Mouse (Mus musculus) T-cell, adult 66 days (primary cell): ENCODE measurements around the gene Agrn. TPM values are rescaled to one million over a fixed set of nuclear protein-coding genes. Genes with fewer than 3 reads are reported as not detected.

ENCODE experiments used
- total RNA-seq, 2 experiments: library from RNA; stranded (reverse); gene quantifications; 3 replicates in 1 of 2; 4 replicates in 1 of 2; pipeline ENCODE4 v1.2.4; 2023

The Agrn gene
- 1 to 10 TPM; 6.5 to 7.6 TPM for total RNA-seq

DNA sequence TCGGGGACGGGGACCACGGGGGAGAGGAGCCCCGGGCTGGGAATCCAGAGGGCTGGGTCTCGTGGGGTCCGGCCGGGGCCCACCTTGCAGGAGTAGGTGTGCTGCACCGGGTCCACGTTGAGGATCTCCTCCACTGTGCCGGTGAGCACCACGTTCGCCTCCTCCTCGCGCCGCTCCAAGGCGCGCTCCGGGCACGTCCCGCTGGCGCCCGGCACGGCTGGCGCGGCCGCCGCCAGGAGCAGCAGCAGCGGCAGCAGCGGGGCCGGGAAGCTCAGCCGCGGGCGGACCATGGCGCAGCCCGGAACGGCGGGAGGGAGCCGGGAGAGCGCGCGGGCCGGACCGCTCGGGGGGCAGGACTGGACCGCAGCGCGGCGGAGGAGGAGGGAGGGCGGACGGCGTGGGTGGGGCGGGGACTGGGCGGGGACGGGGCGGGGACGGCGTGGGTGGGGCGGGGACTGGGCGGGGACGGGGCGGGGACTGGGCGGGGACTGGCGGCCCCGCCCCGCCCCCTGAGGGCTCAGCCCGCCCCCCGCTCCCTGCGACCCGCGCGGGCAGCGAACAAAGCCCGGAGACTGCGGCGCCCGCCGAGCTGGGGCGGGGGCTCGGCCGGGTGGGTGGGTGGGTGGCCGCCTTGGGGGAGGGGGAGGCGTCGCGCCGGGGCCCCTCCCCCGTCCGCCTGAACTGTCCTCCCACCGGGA, at the start of gene Agrn:
Gene Agrn, minus strand, starts transcription at position 358 of the 698 bp plus-strand sequence.

DNA sequence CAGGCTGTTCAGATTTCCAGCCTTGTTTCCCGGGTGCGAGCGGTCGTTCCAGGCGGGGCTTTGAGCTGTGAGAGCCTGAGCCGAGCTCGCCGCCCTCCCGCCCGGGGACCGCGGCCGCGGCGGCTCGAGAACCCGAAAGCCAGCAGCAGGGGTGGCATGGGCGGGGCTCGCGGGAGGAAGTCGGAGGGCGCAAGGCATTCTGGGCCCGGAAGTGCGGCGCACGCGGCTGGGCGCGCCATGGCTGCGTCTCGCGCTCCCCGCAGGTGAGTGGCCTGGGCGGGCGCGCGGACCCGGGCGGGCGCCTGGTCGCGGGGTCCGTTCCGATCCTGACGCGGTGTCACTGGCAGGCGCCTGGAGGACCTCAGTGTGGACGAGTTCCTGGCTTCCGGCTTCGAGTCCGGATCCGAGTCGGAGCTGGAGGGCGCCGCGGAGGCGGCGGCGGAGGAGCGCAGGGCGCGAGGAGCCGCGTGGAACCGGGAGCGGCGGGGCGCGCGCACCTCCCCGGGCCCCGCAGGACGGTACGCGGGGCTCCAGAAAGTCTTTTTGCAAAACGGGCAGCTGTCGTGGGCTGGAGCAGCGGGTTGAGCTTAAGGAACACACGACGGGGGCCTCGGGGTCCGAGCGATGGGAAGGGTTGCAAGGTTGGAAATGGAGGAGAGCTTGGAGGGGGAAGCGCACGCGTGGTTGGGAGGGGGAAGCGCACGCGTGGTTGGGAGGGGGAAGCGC, 38.7 kb upstream of the Agrn start, which contains the start of gene Noc2l:
Gene Noc2l, plus strand, starts transcription at position 203 of the 726 bp plus-strand sequence.

DNA sequence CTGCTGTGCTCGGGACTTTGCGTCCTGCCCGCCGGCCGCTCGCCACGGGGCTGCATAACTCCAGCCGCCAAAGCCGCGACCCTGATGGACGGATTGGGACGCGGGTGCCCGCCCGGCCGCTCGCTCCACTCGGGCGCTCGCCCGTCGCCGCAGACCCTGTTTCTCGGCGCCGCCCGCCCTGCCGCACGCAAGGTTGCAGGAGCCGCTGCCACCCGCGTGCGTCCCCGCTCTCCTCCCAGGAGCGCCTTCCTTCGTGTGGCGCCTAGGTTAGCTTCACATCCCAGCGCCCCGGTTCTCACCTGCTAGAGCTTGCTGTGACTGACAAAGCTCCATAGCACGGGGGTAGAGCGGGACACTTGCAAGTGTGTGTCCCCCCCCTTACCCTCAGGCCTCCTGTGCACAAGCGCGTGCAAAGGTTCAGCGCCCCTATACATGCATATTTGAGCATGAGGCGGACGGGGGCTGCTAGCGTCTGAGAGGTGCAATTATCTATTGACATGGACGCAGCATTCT, 37.5 kb upstream of the Agrn start, which contains the start of gene Plekhn1:
Gene Plekhn1, minus strand, starts transcription at position 157 of the 513 bp plus-strand sequence.

DNA sequence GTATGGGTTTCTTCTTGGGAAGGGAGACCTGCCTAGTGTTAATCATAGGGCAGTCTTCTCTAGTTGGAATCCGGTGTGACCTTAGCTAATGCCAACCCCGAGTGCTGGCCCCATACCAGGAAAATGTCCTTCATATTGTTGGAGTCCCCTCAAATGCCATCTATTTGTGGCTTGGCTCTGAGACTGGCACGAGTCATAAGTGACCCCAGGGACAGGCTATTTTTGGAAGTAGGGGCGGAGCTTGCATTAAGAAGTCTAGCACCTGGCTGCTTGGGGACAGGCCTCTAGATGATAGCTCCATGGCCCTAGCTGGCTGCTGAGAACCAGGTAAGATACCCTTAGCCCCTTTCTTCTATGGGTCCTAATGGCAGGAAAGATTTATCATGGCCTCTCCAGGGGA, 18.4 kb upstream of the Agrn start, which contains the start of gene Perm1:
Gene Perm1, plus strand, starts transcription at position 220 of the 400 bp plus-strand sequence.

DNA sequence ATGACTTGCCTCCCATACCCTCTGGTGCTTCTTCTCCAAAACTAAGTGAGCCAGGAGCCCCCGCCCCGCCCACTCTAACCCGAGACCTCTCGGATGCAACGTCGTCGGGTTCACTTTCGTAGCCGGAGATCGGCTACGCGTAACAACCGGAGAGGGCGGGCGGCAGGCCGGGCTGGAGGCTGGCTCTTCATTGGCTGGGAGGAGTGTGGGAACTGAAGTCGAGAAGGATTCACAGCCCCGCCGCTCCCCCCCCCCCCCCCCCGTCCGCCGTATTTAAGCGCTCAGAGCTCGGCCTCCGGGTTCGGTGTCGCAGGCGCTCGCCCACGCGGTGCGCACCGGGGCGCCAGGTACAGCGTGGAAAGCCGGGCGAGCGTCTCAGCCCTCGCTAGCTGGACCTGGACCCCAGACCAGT, 5.7 kb upstream of the Agrn start, which contains the start of gene AW011738:
Gene AW011738, plus strand, starts transcription at position 304 of the 412 bp plus-strand sequence.

DNA sequence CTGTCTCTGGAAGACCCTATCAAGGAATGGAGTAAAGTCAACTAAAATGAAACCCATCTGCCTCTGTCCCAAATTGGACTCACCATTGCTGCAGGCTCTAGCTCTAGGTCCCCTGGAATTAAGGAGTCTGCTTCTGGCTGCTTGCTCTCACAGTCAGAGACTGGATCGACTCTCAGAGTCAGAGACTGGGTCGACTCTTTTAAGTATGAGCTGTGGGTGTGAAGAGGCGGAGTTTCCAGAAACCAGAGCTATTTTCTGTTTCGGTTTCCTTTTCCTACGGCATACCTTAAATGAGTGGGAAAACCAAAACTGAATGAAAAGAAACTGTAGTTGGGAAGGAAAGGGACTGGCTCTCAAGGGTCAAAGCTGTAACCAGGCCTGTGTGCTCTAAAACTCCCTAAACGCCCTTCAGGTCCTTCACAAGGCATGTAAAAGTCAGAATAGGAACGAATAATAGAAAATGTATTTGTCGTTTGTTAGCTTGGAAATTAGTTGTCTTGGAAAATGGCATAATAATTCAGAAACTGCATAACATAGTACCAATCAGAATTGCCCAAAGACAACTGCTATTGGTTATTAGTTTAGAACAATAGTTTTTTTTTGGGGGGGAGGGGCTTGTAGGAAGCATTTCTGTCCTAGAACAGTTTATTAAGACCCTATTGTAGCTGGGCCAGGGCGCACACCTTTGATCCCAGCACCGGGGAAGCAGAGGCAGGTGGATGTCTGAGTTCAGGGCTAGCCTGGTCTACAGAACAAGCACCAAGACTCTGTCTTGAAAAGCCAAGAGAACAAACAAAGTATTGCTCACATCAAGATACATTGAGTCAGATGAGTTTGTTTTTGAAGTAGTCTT, 3.6 kb upstream of the Agrn start, which contains the start of gene Isg15:
Gene Isg15, minus strand, starts transcription at position 196 of the 853 bp plus-strand sequence.

DNA sequence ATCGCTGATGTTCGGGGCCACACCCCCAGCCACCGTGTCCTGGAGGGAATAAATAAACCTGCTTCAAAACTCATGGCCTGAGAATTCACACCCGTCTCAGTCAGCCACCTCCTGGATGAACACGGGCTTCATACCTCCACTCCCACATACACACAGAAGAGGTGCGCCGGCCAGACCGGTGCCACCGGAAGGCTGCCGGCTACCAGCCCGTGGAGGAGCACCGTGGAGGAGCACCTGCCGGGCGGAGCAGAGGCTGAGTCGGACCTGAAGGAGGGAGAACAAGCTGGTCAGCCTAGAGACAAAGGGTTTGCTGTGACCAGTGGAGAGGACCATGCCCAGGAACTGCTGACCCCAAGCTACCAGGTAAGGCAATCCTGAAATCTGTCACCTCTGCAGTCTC, 66.9 kb downstream of the Agrn start, which contains the start of gene Rnf223:
Gene Rnf223, plus strand, starts transcription at position 78 of the 400 bp plus-strand sequence.

Other genes starting within 250 kb of the Agrn start
- gene C1qtnf12, start 235.2 kb downstream of the Agrn start, total RNA-seq: 1 to 10 TPM; 6.3 to 7.8 TPM
- 1 to 10 TPM; 3.8 to 4.4 TPM for gene B3galt6, start 204.8 kb downstream of the Agrn start, total RNA-seq
- 100 to 1,000 TPM; 204 to 233 TPM for gene Sdf4, start 204.6 kb downstream of the Agrn start, total RNA-seq
- 10 to 100 TPM; 25.0 to 30.6 TPM for gene Tnfrsf4, start 183.6 kb downstream of the Agrn start, total RNA-seq
- 10 to 100 TPM; 45.0 to 65.5 TPM for gene Tnfrsf18, start 171.3 kb downstream of the Agrn start, total RNA-seq
- gene Ttll10, start 138.1 kb downstream of the Agrn start, total RNA-seq: not detected
- gene 9430015G10Rik, start 87.5 kb downstream of the Agrn start, total RNA-seq: 10 to 100 TPM; 41.6 to 44.0 TPM
- 1 to 10 TPM; 1.5 TPM for gene Rnf223, start 67.0 kb downstream of the Agrn start, total RNA-seq
- gene Isg15, start 3.3 kb upstream of the Agrn start, total RNA-seq: 10 to 100 TPM; 11.6 to 19.5 TPM
- gene AW011738, start 5.8 kb upstream of the Agrn start, total RNA-seq: 1 to 10 TPM; 7.8 to 9.5 TPM
- gene Perm1, start 18.4 kb upstream of the Agrn start, total RNA-seq: under 1 TPM; 0.32 to 0.39 TPM
- 10 to 100 TPM; 48.7 to 52.1 TPM for gene Plekhn1, start 37.4 kb upstream of the Agrn start, total RNA-seq
- gene Noc2l, start 38.5 kb upstream of the Agrn start, total RNA-seq: 10 to 100 TPM; 96.9 to 97.6 TPM
- 1 to 10 TPM; 1.6 to 4.0 TPM for gene Samd11, start 58.2 kb upstream of the Agrn start, total RNA-seq
- gene Vmn2r-ps159, start 133.6 kb upstream of the Agrn start, total RNA-seq: not detected